17 mouse cellular contexts compared by ENCODE assay signal in genomic region chr19:21507133-21507532, GRCm38 (mm10). TPM values are rescaled to one million over a fixed set of nuclear protein-coding genes. Genes with fewer than 3 reads are reported as not detected.
"Had no signal": no experiment of that assay in that cellular context is flagged by ENCODE, and none has a peak within 500 bp of the region (broad histone marks: within the 10 kb centered on the region; RNA-seq: fewer than 3 reads in every experiment).

No protein-coding gene starts in this region.

- H3K4me1 ChIP-seq: neural tube, embryonic 12.5 days; neural tube, embryonic 13.5 days; neural tube, embryonic 15.5 days; stomach, embryonic 15.5 days had no signal

- H3K9ac ChIP-seq: neural tube, embryonic 12.5 days; neural tube, embryonic 13.5 days; neural tube, embryonic 15.5 days; stomach, embryonic 15.5 days had no signal

- H3K27me3 ChIP-seq: neural tube, embryonic 12.5 days; neural tube, embryonic 13.5 days; neural tube, embryonic 15.5 days; stomach, embryonic 15.5 days had no signal

- DNase-seq: retina, postnatal 1 day; right cerebral cortex, adult 18-20 months; right cerebral cortex, postnatal 14 days; right cerebral cortex, postnatal 25 days; right cerebral cortex, postnatal 4 days; thymus, adult 18-20 months; thymus, adult 2 months; thymus, postnatal 14 days; thymus, postnatal 25 days; thymus, postnatal 36 days; thymus, postnatal 4 days had no signal

- H3K4me2 ChIP-seq: neural tube, embryonic 12.5 days; neural tube, embryonic 13.5 days; neural tube, embryonic 15.5 days; stomach, embryonic 15.5 days had no signal

- H3K36me3 ChIP-seq: neural tube, embryonic 12.5 days; neural tube, embryonic 13.5 days; neural tube, embryonic 15.5 days; stomach, embryonic 15.5 days had no signal

- H3K9me3 ChIP-seq: neural tube, embryonic 12.5 days; neural tube, embryonic 13.5 days; neural tube, embryonic 15.5 days; stomach, embryonic 15.5 days had no signal

- H3K27ac ChIP-seq: neural tube, embryonic 12.5 days; neural tube, embryonic 13.5 days; neural tube, embryonic 15.5 days; stomach, embryonic 15.5 days; stomach, postnatal 0 days had no signal

- H3K4me3 ChIP-seq: neural tube, embryonic 12.5 days; neural tube, embryonic 13.5 days; neural tube, embryonic 15.5 days; stomach, embryonic 15.5 days had no signal

RNA-seq across cellular contexts. Expression of gene Gda, which starts 33.9 kb away (rescaled TPM):
- polyA plus RNA-seq: neural tube, embryonic 11.5 days had no signal
